In the genomic region with DNA sequence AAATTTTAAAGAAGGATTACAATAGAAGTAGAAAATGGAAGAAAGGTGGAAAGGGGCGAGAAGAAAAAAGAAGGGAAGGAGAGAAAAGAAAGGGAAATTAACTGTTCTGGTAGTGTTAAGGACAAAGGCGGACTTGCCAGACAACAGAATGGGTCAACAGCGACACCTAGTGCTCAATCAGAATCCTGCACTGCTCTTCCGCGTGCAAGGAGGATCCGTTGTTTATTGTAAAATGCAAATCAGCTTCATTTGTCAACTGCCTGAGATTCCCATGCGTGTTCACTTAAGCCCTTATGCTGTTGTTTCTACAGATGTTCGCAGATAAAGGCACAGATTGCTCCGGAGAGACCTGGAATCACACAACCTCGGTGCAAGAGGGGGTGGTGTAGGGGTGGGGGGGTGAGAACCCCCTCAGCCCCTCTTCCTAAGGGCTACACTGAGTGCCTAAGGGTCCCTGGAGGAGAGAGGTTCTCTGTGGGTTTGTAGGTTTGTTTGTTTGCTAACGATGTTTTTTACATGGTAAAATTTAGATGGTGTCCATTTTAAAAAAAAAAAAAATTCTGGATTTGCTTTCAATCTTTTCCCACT, we compare ENCODE assay signal across 8 mouse cellular contexts.
DNase-seq lines count a peak whose midpoint lies in the region; ATAC-seq and TF ChIP-seq lines count a peak whose summit lies in the region.

No protein-coding gene starts in this region.

- ATAC-seq in forebrain, embryonic 13.5 days, result peak; percentile 89
- ATAC-seq in limb, embryonic 11.5 days (ENCODE audit: insufficient number of reproducible peaks, low FRiP score, low TSS enrichment, low read depth), result no peak
- peak; percentile 85; the same call in 1 of the 2 replicates for ATAC-seq in midbrain, embryonic 13.5 days
- no peak for ATAC-seq in stomach, embryonic 16.5 days (ENCODE audit: insufficient read depth, low FRiP score)

- TF ChIP-seq POLR2A in thymus, adult 2 months (IDR thresholded peaks at IDR 0.05; ENCODE audit: control insufficient read depth, extremely low read depth, insufficient read depth, low read length, poor library complexity), result no peak

- no peaks in the 10 kb centered on the region for H3K36me3 ChIP-seq in thymus, adult 2 months (ENCODE audit: control insufficient read depth, insufficient read depth, low read length)
- H3K36me3 ChIP-seq in forebrain, embryonic 13.5 days (ENCODE audit: poor library complexity, severe bottlenecking), result no peaks in the 10 kb centered on the region
- H3K36me3 ChIP-seq in limb, embryonic 11.5 days (ENCODE audit: control insufficient read depth, insufficient read depth, low read length), result no peaks in the 10 kb centered on the region
- H3K36me3 ChIP-seq in midbrain, embryonic 13.5 days, result no peaks in the 10 kb centered on the region
- H3K36me3 ChIP-seq in stomach, embryonic 16.5 days (ENCODE audit: control insufficient read depth, insufficient read depth, low read length), result no peaks in the 10 kb centered on the region

- H3K27me3 ChIP-seq in thymus, adult 2 months (ENCODE audit: control insufficient read depth, insufficient read depth, low read length), result no peaks in the 10 kb centered on the region
- no peaks in the 10 kb centered on the region for H3K27me3 ChIP-seq in forebrain, embryonic 13.5 days
- H3K27me3 ChIP-seq in limb, embryonic 11.5 days (ENCODE audit: control insufficient read depth, insufficient read depth, low read length), result no peaks in the 10 kb centered on the region
- no peaks in the 10 kb centered on the region for H3K27me3 ChIP-seq in midbrain, embryonic 13.5 days
- H3K27me3 ChIP-seq in stomach, embryonic 16.5 days (ENCODE audit: control insufficient read depth, insufficient read depth, low read length), result no peaks in the 10 kb centered on the region

- peak; percentile 24 for DNase-seq in thymus, adult 2 months
- no peak for DNase-seq in thymus, adult 18-20 months
- DNase-seq in c-Kit-positive CD71-positive TER-119-negative erythroid progenitor cells, embryonic 14.5 days (ENCODE audit: low read depth), result peak; percentile 53
- DNase-seq in induced T-regulatory cell, adult 2 months (ENCODE audit: low read depth), result peak; percentile 64
- DNase-seq in limb, embryonic 11.5 days (ENCODE audit: low spot score), result peak; percentile 86

- no peak for TF ChIP-seq CTCF in thymus, adult 2 months (IDR thresholded peaks at IDR 0.05; ENCODE audit: borderline replicate concordance, control insufficient read depth, extremely low read depth, insufficient read depth, low read length, poor library complexity)

- H3K27ac ChIP-seq in thymus, adult 2 months (ENCODE audit: control insufficient read depth, insufficient read depth, low read length), result no peak overlapping the region
- no peak overlapping the region for H3K27ac ChIP-seq in forebrain, embryonic 13.5 days
- H3K27ac ChIP-seq in limb, embryonic 11.5 days (replicated peaks; ENCODE audit: low read depth, low read length), result no peak overlapping the region
- H3K27ac ChIP-seq in midbrain, embryonic 13.5 days, result no peak overlapping the region; the same call in 1 of the 2 replicates
- no peak overlapping the region for H3K27ac ChIP-seq in stomach, embryonic 16.5 days (ENCODE audit: low read length)

- H3K4me2 ChIP-seq in forebrain, embryonic 13.5 days, result peak overlapping the region; percentile 50
- H3K4me2 ChIP-seq in limb, embryonic 11.5 days (ENCODE audit: low read depth, severe bottlenecking), result peak overlapping the region; percentile 42
- H3K4me2 ChIP-seq in midbrain, embryonic 13.5 days (replicated peaks), result peak overlapping the region; percentile 47
- H3K4me2 ChIP-seq in stomach, embryonic 16.5 days (ENCODE audit: low read depth, low read length), result peak overlapping the region; percentile 49

- H3K9me3 ChIP-seq in forebrain, embryonic 13.5 days (replicated peaks), result no peaks in the 10 kb centered on the region
- H3K9me3 ChIP-seq in limb, embryonic 11.5 days (ENCODE audit: control insufficient read depth, low read length), result no peaks in the 10 kb centered on the region
- H3K9me3 ChIP-seq in midbrain, embryonic 13.5 days, result no peaks in the 10 kb centered on the region
- H3K9me3 ChIP-seq in stomach, embryonic 16.5 days (replicated peaks; ENCODE audit: control insufficient read depth, low read length), result no peaks in the 10 kb centered on the region

- peak overlapping the region; percentile 54 for H3K9ac ChIP-seq in forebrain, embryonic 13.5 days
- peak overlapping the region; percentile 41 for H3K9ac ChIP-seq in limb, embryonic 11.5 days (ENCODE audit: low read length)
- no peak overlapping the region; the same call in 1 of the 2 replicates for H3K9ac ChIP-seq in midbrain, embryonic 13.5 days (replicated peaks)
- H3K9ac ChIP-seq in stomach, embryonic 16.5 days (ENCODE audit: low read length), result peak overlapping the region; percentile 54; the same call in 1 of the 2 replicates

- no peak overlapping the region for H3K4me3 ChIP-seq in thymus, adult 2 months (ENCODE audit: control insufficient read depth, insufficient read depth, low read length)
- H3K4me3 ChIP-seq in forebrain, embryonic 13.5 days, result 0 out of 2 replicates have a peak overlapping the region, but pooled peaks have one; percentile 12
- peak overlapping the region; percentile 15; the same call in 1 of the 2 replicates for H3K4me3 ChIP-seq in limb, embryonic 11.5 days (ENCODE audit: low read depth, low read length)
- H3K4me3 ChIP-seq in midbrain, embryonic 13.5 days (replicated peaks), result peak overlapping the region; percentile 12
- peak overlapping the region; percentile 25 for H3K4me3 ChIP-seq in stomach, embryonic 16.5 days (replicated peaks; ENCODE audit: low read length)

- no peaks in the 10 kb centered on the region for H3K4me1 ChIP-seq in thymus, adult 2 months (replicated peaks; ENCODE audit: control insufficient read depth, insufficient read depth, low read length)
- H3K4me1 ChIP-seq in forebrain, embryonic 13.5 days, result 0 out of 2 replicates have a peak, but pooled peaks cover 2% of the 10 kb centered on the region
- no peaks in the 10 kb centered on the region for H3K4me1 ChIP-seq in limb, embryonic 11.5 days (ENCODE audit: control insufficient read depth, insufficient read depth, low read length)
- no peaks in the 10 kb centered on the region for H3K4me1 ChIP-seq in midbrain, embryonic 13.5 days (replicated peaks)
- no peaks in the 10 kb centered on the region for H3K4me1 ChIP-seq in stomach, embryonic 16.5 days (ENCODE audit: control insufficient read depth, insufficient read depth, low read length)

- 7% methylated on average over 11 of the region's 11 CpGs for WGBS in thymus, adult 2 months
- 3% methylated on average over 11 of the region's 11 CpGs for WGBS in forebrain, embryonic 13.5 days
- 6% methylated on average over 11 of the region's 11 CpGs for WGBS in limb, embryonic 11.5 days
- WGBS in midbrain, embryonic 13.5 days, result 5% methylated on average over 11 of the region's 11 CpGs
- 3% methylated on average over 11 of the region's 11 CpGs for WGBS in stomach, embryonic 16.5 days

Comparison
In these comparisons a context has a peak if more than half of its experiments do, and no peak if none do; other contexts are left out.
1. DNase-seq: peak in thymus, adult 2 months (single experiment), c-Kit-positive CD71-positive TER-119-negative erythroid progenitor cells, embryonic 14.5 days (single experiment), induced T-regulatory cell, adult 2 months (single experiment) and limb, embryonic 11.5 days (single experiment); none in thymus, adult 18-20 months (0 of 2).
2. ATAC-seq: peak in forebrain, embryonic 13.5 days (single experiment) and midbrain, embryonic 13.5 days (single experiment); none in limb, embryonic 11.5 days (single experiment) and stomach, embryonic 16.5 days (single experiment).
3. Peak in every context shown above with its lines, with median percentiles within 50 percentile points of each other: H3K4me2 ChIP-seq.